In the genomic region with DNA sequence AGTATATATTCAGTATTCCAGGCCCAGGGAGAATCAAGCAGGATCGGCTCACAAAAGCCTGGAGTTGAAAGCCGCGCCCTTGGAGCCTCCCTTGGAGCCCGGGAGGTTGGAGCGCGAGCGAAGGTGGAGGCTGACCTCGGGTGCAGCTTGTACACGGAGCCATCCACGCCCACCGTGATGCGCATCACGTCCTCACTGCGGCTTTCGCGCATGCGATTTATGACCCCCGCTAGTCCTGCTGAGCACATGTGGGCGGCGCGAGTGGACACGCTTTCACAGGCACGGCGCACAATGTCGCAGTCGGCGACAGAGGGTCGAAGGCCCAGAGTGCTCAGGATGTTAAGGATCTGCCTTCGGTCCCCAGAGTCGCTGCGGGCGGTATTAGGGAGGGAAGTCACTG, we compare ENCODE assay signal across 9 mouse cellular contexts. TPM values are rescaled to one million over a fixed set of nuclear protein-coding genes. Genes with fewer than 3 reads are reported as not detected.
A peak's percentile ranks its signal among the peaks of the same experiment; 100 is the strongest.
DNase-seq lines count a peak whose midpoint lies in the region; ATAC-seq and TF ChIP-seq lines count a peak whose summit lies in the region.
"Had no signal": no experiment of that assay in that cellular context is flagged by ENCODE, and none has a peak within 500 bp of the region (broad histone marks: within the 10 kb centered on the region; RNA-seq: fewer than 3 reads in every experiment).

No protein-coding gene starts in this region.

- TF ChIP-seq POLR2A in thymus, adult 2 months (IDR thresholded peaks at IDR 0.05; ENCODE audit: control insufficient read depth, extremely low read depth, insufficient read depth, low read length, poor library complexity) = no peak

- peaks cover 10% of the 10 kb centered on the region; the same call in 1 of the 2 replicates for H3K27me3 ChIP-seq in heart, embryonic 14.5 days (ENCODE audit: control insufficient read depth, insufficient read depth, low read length)
- H3K27me3 ChIP-seq in midbrain, postnatal 0 days (ENCODE audit: insufficient read depth, low read length) = peaks cover 6% of the 10 kb centered on the region; the same call in 1 of the 2 replicates
- no peaks in the 10 kb centered on the region for H3K27me3 ChIP-seq in thymus, adult 2 months (ENCODE audit: control insufficient read depth, insufficient read depth, low read length)

- peak overlapping the region in 1 of 2 experiments; percentile 47; a peak in 1 of 4 replicates for H3K27ac ChIP-seq in heart, embryonic 14.5 days (replicated peaks in 1 of 2; ENCODE audit: control insufficient read depth in 1 of 2, insufficient read depth in 1 of 2, low read depth in 2 of 2, low read length in 2 of 2)
- peak overlapping the region; percentile 88 for H3K27ac ChIP-seq in midbrain, postnatal 0 days (ENCODE audit: low read depth, low read length)
- H3K27ac ChIP-seq in thymus, adult 2 months (ENCODE audit: control insufficient read depth, insufficient read depth, low read length) = no peak overlapping the region

- peaks cover 30 to 31% of the 10 kb centered on the region in 2 experiments for H3K4me1 ChIP-seq in heart, embryonic 14.5 days (ENCODE audit: control insufficient read depth in 2 of 2, insufficient read depth in 2 of 2, low read length in 2 of 2)
- peaks cover 16% of the 10 kb centered on the region for H3K4me1 ChIP-seq in midbrain, postnatal 0 days (ENCODE audit: insufficient read depth, low read length)
- peaks cover 5% of the 10 kb centered on the region; the same call in 1 of the 2 replicates for H3K4me1 ChIP-seq in thymus, adult 2 months (replicated peaks; ENCODE audit: control insufficient read depth, insufficient read depth, low read length)

- no peaks in the 10 kb centered on the region for H3K36me3 ChIP-seq in heart, embryonic 14.5 days (ENCODE audit: control insufficient read depth, insufficient read depth, low read length)
- H3K36me3 ChIP-seq in midbrain, postnatal 0 days (ENCODE audit: insufficient read depth, low read length) = no peaks in the 10 kb centered on the region
- no peaks in the 10 kb centered on the region for H3K36me3 ChIP-seq in thymus, adult 2 months (ENCODE audit: control insufficient read depth, insufficient read depth, low read length)

- ATAC-seq in CD4-positive, CD25-positive, alpha-beta regulatory T cell, adult 4 months = no peak
- peak; percentile 40; the same call in 1 of the 2 replicates for ATAC-seq in heart, embryonic 14.5 days (ENCODE audit: insufficient number of reproducible peaks, insufficient read depth, low FRiP score, low read depth)
- peak; percentile 90 for ATAC-seq in midbrain, postnatal 0 days (ENCODE audit: low FRiP score)

- H3K4me3 ChIP-seq in heart, embryonic 14.5 days (ENCODE audit: control insufficient read depth in 1 of 2, insufficient read depth in 1 of 2, low read depth in 1 of 2, low read length in 2 of 2) = peak overlapping the region; percentile 35 to 38
- peak overlapping the region; percentile 37 for H3K4me3 ChIP-seq in midbrain, postnatal 0 days (ENCODE audit: low read depth, low read length)
- no peak overlapping the region for H3K4me3 ChIP-seq in thymus, adult 2 months (ENCODE audit: control insufficient read depth, insufficient read depth, low read length)

- peak overlapping the region; percentile 73 for H3K9ac ChIP-seq in heart, embryonic 14.5 days (ENCODE audit: low read length)
- H3K9ac ChIP-seq in midbrain, postnatal 0 days (replicated peaks; ENCODE audit: low read length, poor library complexity, severe bottlenecking) = peak overlapping the region; percentile 67

- peak; percentile 12 for DNase-seq in CD4-positive, CD25-positive, alpha-beta regulatory T cell, adult 2 months (ENCODE audit: low read depth, low spot score)
- DNase-seq in ovary, adult 18-20 months (ENCODE audit: low spot score) = peak; percentile 41
- no peak for DNase-seq in ovary, postnatal 10 days (ENCODE audit: low spot score)
- DNase-seq in left cerebral cortex, postnatal 36 days (ENCODE audit: low spot score in 2 of 2) = peak; percentile 47 to 55
- peak; percentile 91 for DNase-seq in midbrain, postnatal 0 days (ENCODE audit: low spot score)
- no peak for DNase-seq in thymus, adult 2 months

- intact Hi-C loops in left cerebral cortex, postnatal 36 days (cut with DNase I) = no loop called here

- H3K9me3 ChIP-seq in heart, embryonic 14.5 days (ENCODE audit: control insufficient read depth, low read length) = no peaks in the 10 kb centered on the region
- H3K9me3 ChIP-seq in midbrain, postnatal 0 days (ENCODE audit: low read length) = no peaks in the 10 kb centered on the region

- no peak for TF ChIP-seq CTCF in midbrain, postnatal 0 days (IDR thresholded peaks at IDR 0.05)
- no peak for TF ChIP-seq CTCF in thymus, adult 2 months (IDR thresholded peaks at IDR 0.05; ENCODE audit: borderline replicate concordance, control insufficient read depth, extremely low read depth, insufficient read depth, low read length, poor library complexity)

- 2% methylated on average over 32 of the region's 32 CpGs for WGBS in heart, embryonic 14.5 days
- under 1% methylated on average over 32 of the region's 32 CpGs for WGBS in midbrain, postnatal 0 days
- 38% methylated on average over 32 of the region's 32 CpGs for WGBS in thymus, adult 2 months

- H3K4me2 ChIP-seq in heart, embryonic 14.5 days (ENCODE audit: low read length) = peak overlapping the region; percentile 67
- H3K4me2 ChIP-seq in midbrain, postnatal 0 days (ENCODE audit: low read depth, low read length, poor library complexity, severe bottlenecking) = peak overlapping the region; percentile 54

RNA-seq across cellular contexts. Expression of a gene that starts 3.4 kb away (rescaled TPM):
- polyA plus RNA-seq in CD4-positive, CD25-positive, alpha-beta regulatory T cell, adult 4 months (2017; shearing (Covaris generic)) = not detected
- 5,314 and 7,420 TPM in 2 replicates for polyA plus RNA-seq in heart, embryonic 14.5 days (2014; fragmentation: Nextera tagmentation; extraction: Ambion mirVana)
- total RNA-seq in left cerebral cortex, postnatal 36 days (2021) = not detected
- not detected in 2 replicates for total RNA-seq in midbrain, postnatal 0 days (2014; rRNA removed)
- polyA plus RNA-seq in midbrain, postnatal 0 days (2015; fragmentation: Nextera tagmentation; extraction: Ambion mirVana) = 0.31 TPM in 1 of 2 replicates, not detected in the other
- 19.3 and 68.0 TPM in 2 replicates for polyA plus RNA-seq in thymus, adult 2 months (2012; rRNA removed)
- total RNA-seq: gastrocnemius, postnatal 4 days had no signal

RNA-seq across cellular contexts. Expression of a gene that starts 23.9 kb away (rescaled TPM):
- polyA plus RNA-seq in CD4-positive, CD25-positive, alpha-beta regulatory T cell, adult 4 months (2017; shearing (Covaris generic)) = 10 to 100 TPM; 29.7 to 67.2 TPM
- 77.0 and 86.2 TPM in 2 replicates for polyA plus RNA-seq in heart, embryonic 14.5 days (2014; fragmentation: Nextera tagmentation; extraction: Ambion mirVana)
- total RNA-seq in left cerebral cortex, postnatal 36 days (2021) = 10 to 100 TPM; 18.0 to 19.2 TPM
- total RNA-seq in midbrain, postnatal 0 days (2014; rRNA removed) = 21.3 and 30.3 TPM in 2 replicates
- 41.1 and 47.7 TPM in 2 replicates for polyA plus RNA-seq in midbrain, postnatal 0 days (2015; fragmentation: Nextera tagmentation; extraction: Ambion mirVana)
- 309 and 345 TPM in 2 replicates for polyA plus RNA-seq in thymus, adult 2 months (2012; rRNA removed)

RNA-seq across cellular contexts. Expression of a gene that starts 40.2 kb away (rescaled TPM):
- polyA plus RNA-seq in CD4-positive, CD25-positive, alpha-beta regulatory T cell, adult 4 months (2017; shearing (Covaris generic)) = under 1 TPM; 0.35 to 0.51 TPM
- 25.0 and 32.8 TPM in 2 replicates for polyA plus RNA-seq in heart, embryonic 14.5 days (2014; fragmentation: Nextera tagmentation; extraction: Ambion mirVana)
- 10 to 100 TPM; 12.4 to 19.1 TPM for total RNA-seq in left cerebral cortex, postnatal 36 days (2021)
- total RNA-seq in midbrain, postnatal 0 days (2014; rRNA removed) = 19.8 and 29.7 TPM in 2 replicates
- polyA plus RNA-seq in midbrain, postnatal 0 days (2015; fragmentation: Nextera tagmentation; extraction: Ambion mirVana) = 25.8 and 28.9 TPM in 2 replicates
- polyA plus RNA-seq in thymus, adult 2 months (2012; rRNA removed) = 18.5 and 22.9 TPM in 2 replicates

RNA-seq across cellular contexts. Expression of a gene that starts 47.9 kb away (rescaled TPM):
- not detected for polyA plus RNA-seq in CD4-positive, CD25-positive, alpha-beta regulatory T cell, adult 4 months (2017; shearing (Covaris generic))
- polyA plus RNA-seq in heart, embryonic 14.5 days (2014; fragmentation: Nextera tagmentation; extraction: Ambion mirVana) = 0.39 and 0.65 TPM in 2 replicates
- 1 to 10 TPM; 1.6 to 2.2 TPM for total RNA-seq in left cerebral cortex, postnatal 36 days (2021)
- total RNA-seq in midbrain, postnatal 0 days (2014; rRNA removed) = 7.6 and 7.7 TPM in 2 replicates
- 13.2 and 14.1 TPM in 2 replicates for polyA plus RNA-seq in midbrain, postnatal 0 days (2015; fragmentation: Nextera tagmentation; extraction: Ambion mirVana)
- 0.58 and 0.68 TPM in 2 replicates for polyA plus RNA-seq in thymus, adult 2 months (2012; rRNA removed)
- total RNA-seq: gastrocnemius, postnatal 4 days had no signal

RNA-seq across cellular contexts. Expression of a gene that starts 53.5 kb away (rescaled TPM):
- 10 to 100 TPM; 28.1 to 31.5 TPM for polyA plus RNA-seq in CD4-positive, CD25-positive, alpha-beta regulatory T cell, adult 4 months (2017; shearing (Covaris generic))
- 17.8 and 19.1 TPM in 2 replicates for polyA plus RNA-seq in heart, embryonic 14.5 days (2014; fragmentation: Nextera tagmentation; extraction: Ambion mirVana)
- total RNA-seq in left cerebral cortex, postnatal 36 days (2021) = 10 to 100 TPM; 82.8 to 91.0 TPM
- total RNA-seq in midbrain, postnatal 0 days (2014; rRNA removed) = 148 and 151 TPM in 2 replicates
- polyA plus RNA-seq in midbrain, postnatal 0 days (2015; fragmentation: Nextera tagmentation; extraction: Ambion mirVana) = 87.0 and 89.0 TPM in 2 replicates
- 85.8 and 101 TPM in 2 replicates for polyA plus RNA-seq in thymus, adult 2 months (2012; rRNA removed)

Comparison
In these comparisons a context has a peak if more than half of its experiments do, and no peak if none do; other contexts are left out.
1. DNase-seq: peak in CD4-positive, CD25-positive, alpha-beta regulatory T cell, adult 2 months (single experiment), ovary, adult 18-20 months (single experiment), left cerebral cortex, postnatal 36 days (2 of 2) and midbrain, postnatal 0 days (single experiment); none in ovary, postnatal 10 days (single experiment) and thymus, adult 2 months (single experiment).
2. RNA of a gene that starts 3.4 kb away (polyA plus RNA-seq): 5,314 to 7,420 TPM in heart, embryonic 14.5 days; 19.3 to 68.0 TPM in thymus, adult 2 months, not detected in CD4-positive, CD25-positive, alpha-beta regulatory T cell, adult 4 months and 0.31 TPM in midbrain, postnatal 0 days; every median in the first group is over 10 times any median in the second.
3. RNA of a gene that starts 40.2 kb away (polyA plus RNA-seq): 25.0 to 32.8 TPM in heart, embryonic 14.5 days, 25.8 to 28.9 TPM in midbrain, postnatal 0 days and 18.5 to 22.9 TPM in thymus, adult 2 months; 0.35 to 0.51 TPM in CD4-positive, CD25-positive, alpha-beta regulatory T cell, adult 4 months; every median in the first group is over 10 times any median in the second.